Mouse (Mus musculus) cerebellum, postnatal 14 days (tissue): Measurements from ENCODE around the gene Spsb1.

ENCODE experiments used
- DNase-seq, 2 experiments: peaks; one replicate each; pipeline ENCODE4 v3.0.0; 2021; ENCODE audit warnings: mixed read lengths in 2 of 2

The Spsb1 gene

DNA sequence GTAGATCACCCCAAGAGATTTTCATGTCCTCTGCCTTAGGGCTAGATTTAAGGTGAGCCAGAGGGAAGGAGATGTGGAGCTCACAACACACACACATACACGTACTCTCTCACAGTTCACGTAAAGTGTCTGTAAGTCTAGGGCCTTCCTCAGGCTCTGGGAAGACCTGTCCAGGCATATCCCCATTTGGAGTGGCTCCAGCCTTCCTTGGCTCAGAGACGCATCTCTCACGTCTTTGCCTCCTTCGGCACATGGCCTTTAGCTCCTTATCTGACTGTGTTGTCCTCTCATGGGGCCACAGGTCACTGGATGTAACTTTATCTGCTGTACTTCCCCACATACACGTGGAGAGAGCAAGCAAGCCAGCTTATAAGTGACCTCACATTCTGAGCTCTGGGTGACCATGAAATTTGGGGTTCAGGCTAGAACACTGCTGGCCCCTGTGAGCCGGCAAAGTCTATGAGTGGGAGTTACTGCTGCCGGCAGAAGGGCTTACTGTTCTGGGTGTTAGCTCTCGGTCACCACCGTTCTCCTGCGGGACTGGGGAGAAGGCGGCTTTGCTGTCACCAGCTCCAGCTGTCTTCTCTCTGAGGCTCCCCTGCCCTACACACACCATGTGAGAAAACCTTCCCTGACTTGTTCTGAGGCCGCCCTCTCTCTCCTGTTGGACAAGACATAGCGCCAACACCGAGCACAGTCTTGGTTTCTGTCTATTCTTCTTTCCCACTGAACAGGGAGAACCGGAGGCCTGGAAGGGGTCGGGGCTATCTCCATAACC lies 72.5 kb downstream of the Spsb1 start:
- no peak for DNase-seq

- no peak for DNase-seq
These were observed 73.9 kb downstream of the Spsb1 start for GRCm38 (mm10) chr4:149880908-149881307.

DNA sequence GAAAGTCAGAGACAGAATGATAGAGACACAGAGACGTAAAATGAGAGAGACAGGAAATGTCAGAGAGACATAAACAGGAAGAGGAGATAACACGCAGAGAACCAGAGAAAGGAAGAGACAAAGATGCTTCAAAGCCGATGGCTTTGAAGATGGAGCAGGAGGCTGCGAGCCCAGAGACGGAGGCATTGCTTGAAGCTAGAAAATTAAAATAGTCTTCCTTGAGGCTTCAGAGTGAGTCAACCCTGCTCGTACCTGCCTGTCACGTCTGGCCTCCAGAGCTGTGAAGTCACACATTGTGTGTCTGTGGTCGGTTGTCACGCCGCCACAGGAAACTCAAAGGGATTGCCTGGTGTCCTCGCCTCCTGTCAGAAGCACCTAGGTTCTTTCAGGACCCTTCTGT lies 74.9 kb downstream of the Spsb1 start:
- no peak for DNase-seq

DNA sequence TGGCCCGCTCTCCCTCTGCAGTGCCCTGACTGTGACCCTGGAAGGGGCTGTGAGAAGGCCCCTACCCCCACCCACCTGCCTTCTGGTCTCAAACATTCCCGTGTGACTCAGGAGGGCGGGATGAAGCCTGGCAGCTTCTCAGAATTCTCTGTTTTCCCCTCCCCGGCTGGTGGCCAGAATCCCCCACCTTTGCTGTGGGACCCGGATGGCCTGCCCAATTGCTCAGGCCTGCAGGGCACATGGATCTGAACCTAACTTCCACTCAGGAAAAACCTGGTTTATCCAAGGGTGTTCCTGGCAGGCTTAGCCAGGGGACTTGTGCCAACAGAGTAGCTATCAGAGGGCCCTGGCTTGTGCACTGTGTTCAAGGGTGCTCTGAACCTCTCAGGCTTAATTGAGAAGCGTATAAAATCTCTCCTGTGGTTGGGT lies 76.8 kb downstream of the Spsb1 start:
- peak; percentile 71 to 75 for DNase-seq

DNA sequence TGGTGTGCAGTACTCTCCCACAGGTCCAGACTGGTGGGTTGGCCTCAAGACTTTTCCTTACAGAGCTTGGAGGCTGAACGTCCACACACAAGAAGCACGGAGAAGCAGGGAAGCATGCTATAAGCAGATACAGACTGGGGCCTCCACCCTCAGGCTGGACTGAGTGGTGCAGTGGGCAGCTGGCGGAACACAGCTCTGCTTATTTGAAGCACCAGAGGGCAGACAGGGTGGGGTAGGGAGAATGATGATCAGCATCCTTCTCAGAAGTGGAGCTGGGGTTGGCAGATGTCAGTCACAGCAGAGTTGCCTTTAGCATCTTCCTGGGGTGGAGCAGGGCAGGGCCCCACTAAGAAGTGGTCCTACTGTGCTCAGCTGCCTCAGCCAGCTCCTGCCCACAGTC lies 77.6 kb downstream of the Spsb1 start:
- DNase-seq: no peak

GRCm38 (mm10) chr4:149876761-149877160 lies 78.1 kb downstream of the Spsb1 start:
- no peak for DNase-seq

DNA sequence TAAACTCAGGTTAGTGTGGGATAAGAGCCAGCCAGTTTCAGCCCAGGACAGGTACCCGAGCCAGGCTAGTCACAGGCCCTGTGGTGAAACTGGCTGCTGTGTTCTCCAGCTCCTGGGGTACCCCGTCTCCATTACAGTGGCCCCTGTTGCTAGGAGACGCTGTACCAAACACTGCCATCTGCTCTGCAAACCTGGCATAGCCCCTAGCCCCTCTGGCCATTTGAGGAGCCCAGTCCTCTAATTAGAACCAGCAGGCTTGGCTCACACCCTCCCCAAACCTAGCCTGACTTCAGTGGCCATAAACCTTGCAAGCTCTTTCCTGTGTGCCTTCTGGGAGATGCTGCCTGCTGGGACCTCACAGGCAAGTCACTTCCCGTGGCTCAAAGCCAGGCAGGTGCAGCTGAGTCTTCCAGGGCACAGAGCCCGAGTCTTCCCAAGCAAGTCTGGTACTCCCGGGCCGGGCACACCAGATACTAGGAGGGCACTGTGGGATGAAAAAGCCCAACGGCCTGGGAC lies 78.8 kb downstream of the Spsb1 start:
- peak; percentile 82 to 86 for DNase-seq

DNA sequence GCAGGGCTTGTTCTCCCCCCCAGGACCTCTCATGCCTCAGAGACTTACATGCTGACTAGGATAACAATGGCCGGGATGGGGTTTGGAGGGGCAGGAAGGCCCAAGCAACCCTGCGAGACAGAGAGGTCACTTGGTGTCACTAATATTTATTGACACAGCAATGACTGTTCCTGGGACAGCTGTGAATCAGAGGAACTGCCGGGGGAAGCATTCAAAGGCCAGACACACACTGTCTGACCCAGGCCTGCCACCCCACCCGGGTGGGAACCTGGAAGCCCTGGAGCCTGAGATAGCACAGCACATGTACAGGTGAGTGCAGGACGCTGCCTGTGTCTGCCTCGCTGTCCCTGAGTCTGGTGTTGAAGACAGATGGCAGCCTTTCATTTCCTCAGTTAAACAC lies 79.5 kb downstream of the Spsb1 start:
- DNase-seq: no peak

- DNase-seq: no peak
These were observed 82.6 kb downstream of the Spsb1 start for GRCm38 (mm10) chr4:149872236-149872635.

DNA sequence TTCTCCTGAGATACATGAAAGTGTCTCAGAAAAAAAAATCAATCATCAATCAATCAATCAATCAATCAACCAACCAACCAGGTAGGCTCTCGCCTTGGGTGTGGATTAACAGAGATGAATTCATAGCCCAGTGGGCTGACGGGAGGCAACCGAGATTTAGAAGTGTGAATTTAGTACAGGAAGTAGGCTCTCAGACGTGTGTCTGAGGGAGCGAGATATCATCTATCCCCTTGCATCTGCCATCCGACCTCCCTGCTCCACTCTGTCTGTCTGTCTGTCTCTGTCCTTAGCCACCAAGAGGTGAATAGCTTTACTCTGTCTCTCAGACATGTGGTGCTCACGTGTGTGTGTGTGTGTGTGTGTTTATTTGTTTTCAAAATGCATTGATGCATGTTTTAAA lies 83.3 kb downstream of the Spsb1 start:
- no peak for DNase-seq

DNA sequence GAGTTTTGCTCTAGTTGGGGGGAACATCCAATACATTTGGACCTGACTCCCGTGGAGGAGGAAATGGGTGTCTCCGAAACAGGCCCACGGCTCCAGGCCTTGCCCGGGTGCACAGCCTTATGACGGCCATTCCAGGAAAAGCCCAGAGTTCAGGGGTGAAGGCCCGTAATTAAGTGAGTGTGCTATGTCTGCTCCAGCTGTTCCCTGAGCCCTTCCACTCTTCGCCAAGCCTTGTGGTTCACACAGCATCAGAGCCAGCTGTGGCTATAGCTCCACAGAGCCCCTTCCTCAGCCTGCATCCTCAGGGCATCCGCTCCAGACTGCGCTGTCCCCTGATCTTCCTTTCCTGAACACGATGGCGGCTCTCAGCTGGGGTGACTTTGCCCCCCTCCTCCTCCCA lies 83.8 kb downstream of the Spsb1 start:
- no peak for DNase-seq

- no peak for DNase-seq
These were observed 84.4 kb downstream of the Spsb1 start for GRCm38 (mm10) chr4:149870412-149870811.

GRCm38 (mm10) chr4:149868725-149869124 lies 86.1 kb downstream of the Spsb1 start:
- DNase-seq: no peak

DNA sequence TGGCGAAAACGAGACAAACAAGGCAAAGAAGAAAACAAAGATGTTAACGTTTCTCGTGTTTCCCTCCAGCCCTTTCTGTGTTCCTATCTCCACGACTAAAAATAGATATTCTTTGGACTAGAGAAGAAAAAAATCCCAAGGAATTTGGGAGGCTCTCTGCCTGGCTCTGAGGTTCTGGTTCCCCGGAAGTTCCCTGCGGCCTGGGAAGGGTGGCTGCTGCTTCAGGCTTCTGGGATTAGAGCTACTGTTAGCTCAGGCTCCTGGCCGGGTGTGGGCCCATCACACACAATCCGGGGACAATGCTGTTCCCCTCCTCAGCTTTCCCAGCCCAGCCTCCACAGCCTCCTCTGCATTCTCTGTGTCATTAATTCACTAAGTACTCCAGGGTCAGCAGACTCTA lies 86.8 kb downstream of the Spsb1 start:
- no peak for DNase-seq

- DNase-seq: no peak
These were observed 87.5 kb downstream of the Spsb1 start for GRCm38 (mm10) chr4:149867351-149867750.

DNA sequence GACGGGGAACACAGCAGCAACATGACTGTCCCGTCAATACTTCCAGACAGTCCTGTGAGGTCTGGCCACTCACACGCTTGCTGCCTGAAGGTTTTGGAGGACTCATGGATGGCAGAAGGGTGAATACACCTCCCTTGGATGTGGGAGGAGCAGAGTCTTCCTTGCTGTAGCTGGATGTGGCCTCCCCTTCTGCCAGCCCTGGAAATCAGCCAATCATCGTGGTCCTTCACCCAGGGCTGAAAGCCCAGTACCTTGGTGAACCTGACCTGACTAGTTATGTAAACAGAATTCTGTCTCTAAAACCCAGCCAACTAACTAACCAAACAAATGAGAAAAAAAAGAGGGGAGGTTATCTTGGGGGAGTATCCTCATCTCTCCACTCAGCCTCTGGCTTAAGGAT lies 90.4 kb downstream of the Spsb1 start:
- DNase-seq: peak in 1 of 2 experiments; percentile 37

GRCm38 (mm10) chr4:149863522-149863921 lies 91.3 kb downstream of the Spsb1 start:
- no peak for DNase-seq

DNA sequence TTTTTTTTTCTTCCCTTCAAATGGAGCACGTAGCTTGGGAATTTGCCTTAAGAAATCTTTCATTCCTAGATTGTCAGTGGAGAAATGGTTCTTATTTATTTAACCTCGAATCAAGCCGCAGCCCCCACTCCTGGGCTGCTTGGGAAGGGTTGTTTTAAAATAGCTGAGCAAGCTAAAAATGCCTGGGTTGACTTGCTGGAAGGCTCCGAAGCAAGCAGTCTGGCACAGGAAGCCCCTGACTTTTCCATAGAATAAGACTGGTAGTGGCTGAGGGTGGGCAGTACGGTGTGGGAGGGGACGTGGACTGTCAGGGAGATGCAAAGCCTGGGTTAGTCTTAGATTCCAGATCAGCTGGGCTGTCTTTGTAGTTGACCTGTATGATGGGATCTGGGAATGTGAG lies 94.5 kb downstream of the Spsb1 start:
- DNase-seq: no peak

DNA sequence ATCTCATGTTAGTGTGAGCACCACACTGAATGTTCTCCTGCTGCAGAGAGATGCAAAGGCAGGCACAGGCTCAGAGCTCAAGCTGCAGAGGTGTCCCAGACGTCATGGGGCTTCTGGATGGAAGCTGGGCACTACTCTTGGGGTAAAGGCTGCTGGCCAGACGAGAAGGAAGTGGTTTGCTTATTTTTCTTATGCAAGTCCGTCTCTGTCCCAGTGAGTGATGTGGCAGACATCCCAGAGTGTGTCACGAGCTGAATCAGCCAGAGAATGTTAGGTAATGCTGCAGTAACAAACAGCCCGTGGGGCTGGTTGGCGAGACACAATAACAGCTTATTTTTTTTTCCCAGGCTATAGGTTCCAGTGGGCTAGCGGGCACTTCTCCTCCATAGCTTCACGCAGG lies 96.3 kb downstream of the Spsb1 start:
- no peak for DNase-seq

DNA sequence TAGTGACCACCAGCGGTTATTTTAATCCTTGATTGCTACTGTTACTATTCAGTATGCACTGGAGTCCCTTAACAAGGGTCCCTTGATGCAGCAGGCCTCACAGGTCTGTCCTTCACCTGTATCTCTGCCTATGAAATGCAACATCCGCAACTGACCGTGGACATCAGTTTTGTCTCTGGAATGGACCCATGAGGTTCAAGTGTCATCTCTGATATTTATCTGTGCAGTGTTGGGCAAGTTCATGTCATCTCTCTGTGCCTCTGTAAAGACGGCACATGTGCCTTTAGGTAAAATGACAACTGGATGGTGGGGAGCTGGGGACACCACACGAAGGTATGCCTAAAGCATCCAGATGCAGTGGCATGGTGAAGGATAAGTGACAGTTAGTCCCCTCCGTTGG lies 96.7 kb downstream of the Spsb1 start:
- no peak for DNase-seq

- DNase-seq: no peak
These were observed 97.2 kb downstream of the Spsb1 start for GRCm38 (mm10) chr4:149857688-149858087.

DNA sequence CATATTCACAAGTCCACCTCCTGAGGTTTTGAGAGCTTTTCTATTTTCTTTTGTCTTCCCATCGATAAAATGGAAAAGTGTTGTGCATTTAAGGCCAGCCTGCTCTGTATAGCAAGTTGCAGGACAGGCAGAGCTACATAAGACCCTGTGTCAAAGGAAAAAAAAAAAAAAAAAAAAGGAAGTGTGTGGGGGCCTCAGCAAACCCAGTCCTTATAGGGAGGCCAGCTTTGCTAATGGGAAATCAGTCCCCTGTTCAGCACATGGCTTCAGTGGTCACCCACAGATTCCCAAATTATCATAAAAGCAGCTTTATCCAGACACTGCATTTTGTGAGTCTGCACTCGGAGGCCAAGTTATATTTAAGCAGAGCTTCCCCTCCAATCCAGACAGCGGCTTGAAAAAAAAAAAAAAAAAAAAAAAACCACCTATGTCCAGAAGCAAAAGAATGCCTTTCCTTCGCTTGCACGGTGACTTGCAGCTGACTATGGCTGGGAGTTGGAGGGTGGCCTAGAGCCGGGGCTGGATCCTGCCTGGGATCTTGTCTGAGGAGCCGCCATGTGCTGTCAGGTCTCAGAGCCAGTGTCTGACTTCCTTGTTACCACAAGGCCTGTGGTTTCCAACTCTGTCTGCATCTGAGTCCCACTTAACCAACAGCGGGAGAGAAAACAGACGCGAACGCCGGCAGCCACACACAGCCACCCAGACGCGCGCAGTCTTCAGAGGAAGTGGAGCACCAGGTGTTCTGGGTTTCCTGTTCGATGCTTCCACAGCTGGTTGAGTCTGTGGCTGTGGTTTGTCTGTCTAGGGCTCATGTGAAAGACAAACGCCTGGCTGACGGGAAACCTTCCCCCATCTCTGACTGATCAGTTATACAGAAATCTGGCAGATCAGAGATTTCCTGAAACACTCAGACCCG lies 98.7 kb downstream of the Spsb1 start:
- DNase-seq: no peak

- DNase-seq: no peak
These were observed 99.5 kb downstream of the Spsb1 start for GRCm38 (mm10) chr4:149855180-149855891.
